Mouse (Mus musculus): ENCODE measurements around the gene Itpr1.
A peak's percentile ranks its signal among the peaks of the same experiment; 100 is the strongest.

Itpr1 gene

DNA sequence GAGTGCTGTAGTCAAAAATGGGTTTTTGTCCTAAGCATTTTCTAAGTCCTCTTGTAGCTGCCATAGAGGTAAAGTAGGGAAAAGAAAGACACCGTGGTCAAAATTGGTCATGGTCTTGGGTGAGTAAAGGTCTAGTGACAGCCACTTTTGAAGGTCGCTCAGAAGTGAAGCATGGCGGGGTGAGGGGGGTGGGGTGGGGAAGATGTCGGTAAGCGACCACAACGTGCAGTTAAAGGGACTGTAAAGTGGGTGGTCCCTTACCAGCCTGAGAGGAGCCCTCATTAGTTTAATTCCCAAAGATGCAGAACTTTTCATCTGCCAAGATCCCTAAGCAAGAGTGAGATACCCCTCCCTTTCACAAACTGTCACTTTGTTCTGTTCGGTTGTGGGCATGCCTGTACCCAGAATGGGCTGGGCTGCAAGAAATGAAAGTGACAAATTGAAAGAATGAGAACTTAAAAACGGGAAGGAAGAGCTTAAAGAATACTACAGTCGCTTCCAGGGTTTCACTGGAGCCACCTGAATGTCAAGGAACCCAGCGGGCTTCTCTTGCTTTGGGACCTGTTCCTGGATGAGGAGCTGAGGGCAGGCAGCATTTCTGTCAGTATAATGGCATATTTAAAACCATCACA is 1.5 kb downstream of the Itpr1 start:
- peak in 1 of 2 experiments; percentile 5 for DNase-seq

DNA sequence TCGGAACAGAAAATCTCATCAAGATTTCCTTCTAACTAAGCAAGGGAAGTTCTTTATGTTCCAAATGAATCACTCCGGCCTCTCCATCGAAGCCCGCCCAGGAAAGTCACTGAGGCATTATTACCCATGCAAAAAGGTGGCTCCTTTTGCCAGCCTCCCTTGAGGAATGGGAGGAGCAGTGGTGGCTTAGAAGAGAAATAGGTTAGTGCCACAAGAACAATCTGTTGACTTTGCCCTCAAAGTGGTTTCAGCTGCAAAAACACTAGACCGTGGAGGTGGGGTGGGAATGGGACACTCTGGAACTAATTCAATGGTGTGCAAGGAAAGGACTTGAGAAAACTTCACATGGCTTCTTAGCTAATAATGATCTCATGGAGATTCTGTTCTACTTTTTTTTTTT is 3.2 kb downstream of the Itpr1 start:
- DNase-seq, result peak; percentile 66 to 78

DNA sequence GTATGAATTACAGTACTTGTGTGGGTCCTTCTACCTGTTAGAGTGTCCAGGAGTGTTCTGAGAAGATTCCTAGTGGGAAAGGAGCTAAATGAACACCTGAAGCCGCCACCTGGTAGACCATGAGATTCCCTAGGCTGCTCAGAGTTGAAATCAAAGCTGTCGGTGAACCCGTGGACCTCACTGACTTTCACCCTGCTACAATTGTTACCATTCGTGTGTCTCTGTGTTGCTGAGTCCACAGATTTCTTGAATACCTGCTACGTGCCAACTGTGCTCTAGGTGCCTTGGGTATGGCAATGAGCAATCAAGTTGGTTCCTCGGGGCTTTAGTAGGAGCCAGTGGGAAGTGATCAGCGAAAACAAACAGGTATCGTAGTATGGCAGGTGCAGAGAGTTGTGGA is 3.9 kb downstream of the Itpr1 start:
- DNase-seq, result peak; percentile 52 to 72

DNA sequence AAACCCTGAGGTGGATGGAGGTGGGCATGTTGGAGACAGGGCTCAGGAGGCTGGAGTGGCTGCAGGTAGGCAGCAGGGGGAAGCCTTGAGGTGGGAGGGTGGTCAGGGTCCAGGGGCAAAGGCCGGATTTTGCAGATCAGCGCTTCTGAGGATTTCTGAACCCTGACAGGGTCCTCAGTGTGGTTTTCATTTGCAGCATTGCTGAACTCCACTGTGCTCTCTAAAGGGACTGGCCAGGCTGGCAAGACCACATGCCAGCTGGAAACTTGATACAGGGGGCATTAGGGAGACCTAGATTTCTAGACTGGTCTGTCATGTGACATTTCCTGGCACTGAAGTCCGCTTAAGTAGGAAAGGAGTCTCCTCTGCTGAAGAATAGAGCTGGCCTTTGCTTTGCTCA is 5.1 kb downstream of the Itpr1 start:
- DNase-seq, result peak; percentile 66 to 67

DNA sequence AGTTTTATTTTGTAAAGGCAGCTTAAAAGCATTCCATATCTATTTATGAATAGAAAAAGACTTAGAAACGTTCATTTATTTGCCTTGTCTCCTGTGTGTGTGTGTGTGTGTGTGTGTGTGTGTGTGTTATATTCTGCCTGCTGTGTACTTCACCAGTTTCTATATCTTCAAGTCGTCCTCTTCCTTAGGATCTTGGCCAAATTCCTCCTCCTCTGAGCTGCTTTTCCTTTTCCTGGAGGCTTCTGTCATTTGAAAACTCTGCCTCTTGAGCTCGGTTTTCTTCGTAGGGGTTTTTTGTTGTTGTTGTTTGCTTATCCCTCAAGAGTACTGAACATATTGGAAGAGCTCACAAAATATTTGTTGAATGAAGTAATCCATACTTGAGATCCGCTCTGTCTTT is 9.5 kb downstream of the Itpr1 start:
- no peak for DNase-seq

DNA sequence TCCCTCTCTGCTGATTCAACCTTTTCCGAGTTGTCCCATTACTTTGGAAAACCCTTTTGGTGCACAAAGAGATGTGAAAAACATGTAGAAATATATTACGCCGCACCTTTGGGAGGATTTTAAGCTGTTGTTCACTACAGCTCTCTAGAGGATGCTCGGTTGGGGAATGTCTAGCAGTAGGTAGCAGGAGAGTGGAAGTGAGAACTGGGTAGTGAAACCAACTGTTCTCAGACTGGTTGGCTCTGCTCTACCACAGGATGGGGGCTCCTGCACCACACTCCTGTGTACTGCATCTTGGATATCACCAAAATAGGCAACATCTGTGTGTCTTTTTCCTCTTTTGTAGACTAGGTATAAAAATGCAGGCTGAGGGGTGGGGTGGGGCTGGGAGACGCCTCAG is 10.0 kb downstream of the Itpr1 start:
- DNase-seq, result no peak

DNA sequence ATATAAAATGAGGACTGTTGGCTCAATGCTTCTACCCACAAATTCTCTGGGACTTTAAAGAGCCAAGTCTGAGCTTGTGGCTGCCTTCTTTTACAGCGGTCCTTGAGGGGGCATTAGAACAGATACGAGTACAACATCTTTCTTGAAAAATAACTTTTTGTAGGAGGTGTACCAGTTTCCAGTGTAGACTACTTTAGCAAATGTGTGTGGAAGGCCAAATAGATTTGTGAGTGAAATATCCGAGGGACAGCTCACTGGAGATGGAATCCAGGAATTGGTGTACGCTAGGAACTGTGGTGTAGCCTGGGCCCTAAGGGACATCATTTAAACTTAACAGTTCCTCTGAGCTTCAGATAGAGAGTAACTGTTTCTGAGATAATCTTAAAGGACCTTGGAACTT is 11.5 kb downstream of the Itpr1 start:
- no peak for DNase-seq

DNA sequence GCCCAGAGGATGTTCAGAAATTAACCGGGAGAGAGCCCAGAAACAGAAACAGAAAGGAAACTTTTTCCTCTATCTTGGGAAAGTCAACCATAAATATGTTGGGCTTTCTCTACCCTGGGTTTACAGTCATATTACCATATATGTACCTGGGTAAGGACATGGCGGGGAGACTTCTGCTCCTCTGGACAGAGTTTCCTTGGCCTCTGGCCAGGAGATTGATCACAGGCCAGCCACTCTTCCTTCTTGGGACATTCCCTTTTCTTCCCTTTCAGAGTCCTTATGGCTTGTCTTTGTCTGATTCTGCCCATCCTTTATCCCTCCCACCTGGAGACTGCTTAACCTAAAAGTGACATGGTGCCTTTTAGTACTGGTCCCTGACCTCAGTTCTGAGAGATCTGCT is 12.1 kb downstream of the Itpr1 start:
- no peak for DNase-seq

DNA sequence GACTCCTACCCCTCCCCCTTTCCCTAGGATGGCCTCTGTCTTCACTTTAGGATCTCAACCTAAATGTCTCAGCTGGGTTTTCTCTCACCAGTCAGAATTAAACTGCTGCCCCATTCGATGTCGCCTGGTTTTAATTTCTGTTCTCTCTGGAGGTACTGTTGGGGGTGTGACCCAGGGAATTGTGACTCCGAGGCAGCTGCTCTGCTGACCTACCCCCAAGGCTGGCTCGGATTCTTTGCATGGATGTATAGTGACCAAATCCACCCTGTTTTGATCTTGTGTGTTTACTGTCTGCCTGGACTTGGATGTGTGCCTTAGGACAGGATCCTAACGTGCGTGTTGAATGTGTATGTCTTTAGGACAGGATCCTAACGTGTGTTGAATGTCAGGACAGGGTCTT is 13.3 kb downstream of the Itpr1 start:
- no peak for DNase-seq

DNA sequence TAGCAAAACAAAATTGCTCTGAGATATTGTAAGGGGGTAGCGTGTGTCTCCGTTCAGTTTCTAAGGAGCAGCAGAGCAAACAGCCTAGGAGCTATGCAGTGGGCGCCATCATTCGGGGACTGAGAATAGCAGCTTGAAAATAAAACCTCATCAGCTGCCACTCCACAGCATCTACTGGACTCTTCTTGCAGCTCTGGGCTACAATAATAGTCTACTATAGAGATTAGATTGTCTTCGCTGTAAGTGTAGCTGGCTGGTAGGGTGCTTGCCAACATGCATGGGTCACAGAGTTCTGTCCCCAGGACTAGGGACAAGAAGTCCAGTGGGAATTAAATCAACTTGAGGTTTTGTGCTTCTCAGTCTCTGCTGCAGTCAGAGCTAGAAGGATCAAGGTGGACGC is 14.6 kb downstream of the Itpr1 start:
- no peak for DNase-seq

DNA sequence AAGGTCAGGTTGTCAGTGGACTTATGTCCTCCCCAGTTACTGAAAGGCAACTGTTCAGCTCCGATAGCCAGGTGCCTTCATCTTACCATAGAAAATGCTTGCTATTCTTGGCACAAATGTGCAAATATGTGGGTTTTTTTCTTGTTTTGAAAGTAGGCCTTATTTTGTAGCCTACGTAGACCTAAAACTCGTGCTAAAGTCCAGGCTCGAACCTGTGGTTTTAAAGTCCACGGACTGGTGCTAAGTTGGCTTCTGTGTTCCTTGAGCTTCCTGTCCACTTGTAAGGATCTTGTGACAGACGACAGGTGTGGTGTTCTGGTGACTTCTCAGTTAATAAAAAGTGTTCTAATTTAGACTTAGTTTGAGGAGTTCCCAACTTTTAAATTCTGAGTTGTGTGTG is 15.2 kb downstream of the Itpr1 start:
- peak; percentile 59 to 71 for DNase-seq

DNA sequence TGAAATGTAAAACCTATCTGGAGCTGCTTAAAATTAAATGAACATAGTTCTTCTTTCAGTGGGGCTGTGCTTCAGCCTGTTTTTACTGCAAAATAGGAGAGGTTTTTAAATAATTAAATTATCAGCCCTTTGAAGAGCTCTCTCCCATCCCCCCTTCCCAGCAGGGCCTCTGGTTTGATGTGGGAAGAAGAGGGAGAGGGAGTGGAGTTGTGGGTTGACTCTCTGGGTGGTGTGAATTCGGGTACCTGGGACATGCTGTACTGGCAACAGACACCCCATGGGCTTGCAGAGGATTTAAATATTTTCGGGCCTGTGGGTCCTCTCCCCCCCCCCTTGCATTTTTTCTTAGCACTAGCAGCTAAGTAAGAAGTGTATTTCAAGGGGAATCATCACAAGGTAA is 15.7 kb downstream of the Itpr1 start:
- DNase-seq, result no peak

DNA sequence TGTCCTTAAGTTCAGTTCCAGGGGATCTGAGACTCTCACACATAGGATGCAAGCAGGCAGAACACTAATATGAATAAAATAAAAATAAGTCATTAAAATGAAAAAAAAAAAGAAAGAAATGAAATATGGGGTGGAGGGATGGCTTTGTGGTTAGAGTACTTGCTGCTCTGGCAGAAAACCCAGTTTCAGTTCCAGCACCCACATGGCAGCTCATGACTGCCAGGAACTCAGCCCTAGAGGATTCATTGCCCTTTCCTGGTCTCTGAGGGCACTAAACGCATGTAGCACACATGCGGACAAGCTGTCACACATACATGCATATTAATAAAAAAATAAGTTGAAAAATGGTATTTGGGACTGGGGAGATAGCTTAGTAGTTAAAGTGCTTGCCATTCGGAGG is 17.7 kb downstream of the Itpr1 start:
- DNase-seq, result no peak

DNA sequence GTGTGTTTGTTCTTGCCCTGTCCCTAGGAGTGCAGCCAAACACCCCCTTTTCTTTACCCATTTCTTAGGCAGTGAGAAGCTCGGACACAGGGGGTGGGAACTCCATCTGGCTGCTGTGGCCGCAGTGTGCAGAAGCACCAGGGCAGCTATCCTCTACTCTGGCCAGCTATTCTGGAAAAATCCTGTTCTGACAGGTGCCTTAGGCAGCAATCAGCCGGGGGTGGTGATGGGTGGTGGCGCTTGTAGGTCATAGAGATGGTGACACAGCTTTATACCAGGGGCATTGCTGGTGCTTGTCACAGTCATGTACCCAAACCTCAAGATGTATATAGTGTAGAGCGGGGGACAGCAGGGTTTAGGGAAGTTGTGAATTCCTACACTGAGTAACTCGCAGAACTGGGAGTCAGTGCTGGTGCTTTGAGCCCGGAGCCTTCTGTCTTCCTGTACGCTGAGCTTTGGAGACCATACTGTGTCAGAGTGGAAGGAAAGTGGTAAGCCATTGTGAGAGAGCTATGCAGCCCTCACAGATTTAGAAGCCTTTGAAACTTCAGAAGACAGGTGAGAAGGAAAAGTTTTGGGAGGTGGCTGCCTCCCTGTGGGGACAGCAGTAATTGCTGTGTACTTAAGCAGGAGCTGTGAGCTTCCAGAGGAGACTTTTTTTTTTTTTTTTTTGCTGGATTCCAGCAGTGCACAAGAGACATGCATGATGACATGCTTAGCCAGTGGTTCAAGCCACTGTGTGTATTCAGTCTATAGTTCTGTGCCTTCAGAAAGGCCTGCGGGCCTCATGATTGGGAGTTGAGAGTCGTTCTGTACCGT is 19.2 kb downstream of the Itpr1 start:
- peak in 1 of 2 experiments; percentile 47 for DNase-seq

DNA sequence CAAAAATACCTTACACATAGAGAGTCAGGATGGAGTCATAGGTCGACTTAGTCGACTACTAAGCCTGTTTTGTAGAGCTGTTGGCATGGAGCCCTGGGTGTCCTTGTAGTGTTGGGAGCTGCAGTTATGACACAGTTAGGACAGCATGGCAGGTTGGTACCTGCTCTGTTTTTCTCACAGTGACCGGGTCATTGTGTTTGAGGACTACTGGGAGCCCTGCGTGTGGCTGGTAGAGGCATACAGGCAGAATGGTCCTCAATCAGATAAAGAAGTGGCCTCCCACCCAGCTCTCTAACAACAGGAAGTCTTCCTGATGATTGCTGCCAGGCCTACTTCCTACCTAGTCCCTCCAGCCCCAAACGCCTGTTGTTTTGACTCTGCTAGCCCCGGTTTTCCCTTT is 20.2 kb downstream of the Itpr1 start:
- peak; percentile 78 to 83 for DNase-seq

DNA sequence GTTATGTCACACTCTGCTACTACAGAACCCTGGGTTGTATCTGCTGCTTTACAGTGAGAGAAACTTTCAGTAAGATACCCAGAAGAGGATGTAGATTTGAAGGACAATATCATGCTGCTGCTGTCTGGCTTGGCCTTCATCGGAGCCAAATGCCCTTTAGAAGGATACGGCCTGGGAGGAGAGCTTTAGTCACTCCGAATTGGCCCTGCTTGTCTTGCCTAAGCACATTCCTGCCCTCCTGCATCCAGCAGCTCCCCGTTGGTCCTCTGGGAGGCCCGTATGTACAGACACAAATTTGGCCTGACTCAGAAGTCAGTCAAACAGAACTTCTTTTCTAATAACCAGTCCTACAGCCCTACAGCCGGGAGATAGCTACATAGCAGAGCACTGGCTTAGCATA is 21.6 kb downstream of the Itpr1 start:
- peak; percentile 66 to 84 for DNase-seq

DNA sequence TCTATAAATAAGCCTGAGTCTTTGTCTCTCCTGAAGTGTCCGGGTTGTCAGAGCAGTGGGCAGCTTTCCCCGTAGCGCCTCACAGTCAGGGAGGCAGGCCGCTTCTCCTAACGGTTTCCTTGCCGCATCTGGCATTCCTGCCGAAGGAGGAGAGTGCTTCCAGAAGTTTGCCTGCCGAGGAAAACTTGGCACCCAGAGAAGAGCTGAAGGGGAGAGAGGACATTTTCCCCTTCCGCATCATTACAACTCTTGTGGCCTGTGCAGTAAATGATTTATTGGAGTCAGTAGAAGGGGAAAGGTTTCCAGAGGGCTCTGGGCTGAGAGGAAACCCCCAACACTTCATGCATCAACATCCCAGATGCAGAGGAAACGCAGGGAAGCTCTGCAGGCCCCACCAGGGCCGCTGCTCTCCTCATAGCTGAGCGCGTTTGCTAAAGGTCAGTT is 22.8 kb downstream of the Itpr1 start:
- peak in 1 of 2 experiments; percentile 58 for DNase-seq

DNA sequence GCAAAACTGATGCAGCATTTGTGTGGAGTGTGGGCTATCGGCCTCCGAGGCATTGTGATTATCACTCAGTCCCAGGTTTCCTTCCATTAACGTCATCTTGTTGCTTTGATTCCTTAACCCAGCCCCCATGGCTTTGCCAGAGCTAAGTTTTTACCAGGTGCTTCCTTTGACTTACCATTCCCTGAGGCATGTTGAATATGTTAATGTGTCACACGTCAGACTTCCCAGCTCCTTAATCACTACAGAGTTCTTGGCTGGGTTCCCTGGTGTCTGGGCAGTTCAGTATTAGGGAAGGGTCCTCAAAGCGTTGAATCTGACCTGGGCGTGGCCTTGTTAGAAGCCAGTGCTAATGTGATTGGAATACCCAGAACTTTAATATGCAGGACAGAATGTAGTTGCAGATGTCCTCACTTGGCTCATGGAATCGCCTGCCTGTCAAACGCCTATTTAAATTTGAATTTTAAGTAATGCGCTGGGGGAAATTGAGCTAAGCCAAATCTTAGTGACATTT is 23.6 kb downstream of the Itpr1 start:
- DNase-seq, result peak in 1 of 2 experiments; percentile 59

DNA sequence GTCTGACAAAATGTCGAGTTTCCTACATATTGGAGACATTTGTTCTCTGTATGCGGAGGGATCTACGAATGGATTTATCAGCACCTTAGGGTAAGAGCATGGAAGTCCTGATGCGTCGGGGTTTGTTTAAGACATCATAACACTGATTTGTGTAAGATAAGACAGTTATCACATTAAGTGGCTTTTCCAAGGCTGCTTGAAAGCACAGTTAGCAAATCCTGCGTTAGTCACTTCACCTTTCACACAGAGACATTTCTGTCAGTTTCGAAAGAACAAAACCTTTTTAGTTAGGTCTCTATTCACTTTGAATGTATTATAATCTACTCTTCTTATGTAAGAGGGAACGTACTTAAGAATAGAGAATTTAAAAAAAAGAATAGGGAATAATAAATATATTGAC is 24.1 kb downstream of the Itpr1 start:
- DNase-seq, result no peak

DNA sequence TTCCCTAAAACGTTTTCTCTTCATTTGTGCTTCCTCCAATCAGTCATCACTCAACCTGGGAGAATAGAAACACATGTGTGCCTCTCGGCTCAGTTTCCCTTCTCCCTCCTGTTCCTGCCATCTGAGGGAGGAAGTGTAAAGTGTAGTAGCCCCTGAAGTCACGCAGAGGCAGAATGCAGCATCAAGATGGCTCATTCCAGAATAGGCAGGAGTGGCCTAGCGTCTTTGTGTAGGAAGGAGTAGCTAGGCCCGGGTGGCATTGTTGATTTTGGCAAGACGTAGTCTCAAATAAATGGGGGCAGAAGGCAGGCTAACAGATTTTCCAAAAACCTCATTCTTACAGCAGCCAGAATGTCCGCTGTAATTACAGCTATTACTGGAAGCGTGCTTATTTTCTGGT is 24.7 kb downstream of the Itpr1 start:
- no peak for DNase-seq

DNA sequence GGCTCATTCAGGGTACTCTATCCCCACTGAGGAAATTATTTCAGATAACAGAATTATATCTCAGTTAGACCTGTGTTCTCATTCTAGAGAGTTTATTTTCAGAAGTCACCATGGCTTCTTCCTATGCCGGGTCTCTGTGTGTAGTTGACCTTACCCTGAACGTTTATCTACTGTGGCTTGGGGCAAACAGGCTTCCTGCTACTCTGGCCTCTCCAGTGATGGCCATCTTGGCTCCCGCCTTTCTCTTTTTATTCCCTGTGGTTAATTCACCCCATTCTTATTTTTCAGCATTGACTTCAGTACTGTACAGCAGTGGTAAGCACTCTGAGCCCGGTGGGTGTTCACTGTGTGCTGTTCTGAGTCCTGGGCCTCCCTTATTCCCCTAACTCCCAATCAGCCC is 25.1 kb downstream of the Itpr1 start:
- no peak for DNase-seq

DNA sequence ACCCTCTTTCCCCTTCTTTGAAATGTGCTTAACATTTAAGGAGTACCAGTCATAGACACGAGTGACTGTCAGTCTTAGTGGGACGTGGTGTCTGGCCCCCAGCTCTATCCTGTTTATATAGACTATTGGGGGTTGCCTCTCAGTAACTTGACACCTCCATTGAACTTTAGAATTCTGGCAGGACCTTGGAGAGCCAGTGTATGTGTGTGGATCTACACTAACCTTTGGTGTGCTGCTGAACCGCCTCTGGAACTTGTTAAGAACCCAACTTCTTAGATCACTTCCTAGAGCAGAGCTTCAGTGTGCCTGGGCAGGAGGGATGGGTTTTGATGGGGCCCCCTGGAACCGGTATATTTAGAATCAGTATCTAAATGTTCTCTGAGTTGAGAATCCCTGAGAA is 26.2 kb downstream of the Itpr1 start:
- DNase-seq, result no peak

DNA sequence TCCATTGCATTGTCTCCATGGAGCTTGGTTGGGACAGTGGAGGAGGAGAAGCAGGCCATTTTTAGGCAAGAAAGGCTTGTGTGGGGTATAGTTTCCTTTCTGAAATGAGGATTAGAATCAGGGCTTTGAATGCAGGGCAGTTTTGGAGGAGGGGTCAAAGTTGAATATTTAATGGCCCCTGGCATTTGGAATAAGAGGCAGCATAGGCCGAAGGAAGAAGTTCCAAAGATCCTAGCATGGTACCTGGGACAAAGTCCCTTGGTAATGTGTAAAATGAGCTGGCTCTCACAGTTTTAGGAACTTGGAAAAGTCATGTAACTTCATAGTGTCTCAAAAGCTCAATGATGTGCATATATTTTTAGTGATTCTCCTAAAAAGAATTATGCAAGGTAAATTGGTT is 27.1 kb downstream of the Itpr1 start:
- DNase-seq, result peak in 1 of 2 experiments; percentile 60

DNA sequence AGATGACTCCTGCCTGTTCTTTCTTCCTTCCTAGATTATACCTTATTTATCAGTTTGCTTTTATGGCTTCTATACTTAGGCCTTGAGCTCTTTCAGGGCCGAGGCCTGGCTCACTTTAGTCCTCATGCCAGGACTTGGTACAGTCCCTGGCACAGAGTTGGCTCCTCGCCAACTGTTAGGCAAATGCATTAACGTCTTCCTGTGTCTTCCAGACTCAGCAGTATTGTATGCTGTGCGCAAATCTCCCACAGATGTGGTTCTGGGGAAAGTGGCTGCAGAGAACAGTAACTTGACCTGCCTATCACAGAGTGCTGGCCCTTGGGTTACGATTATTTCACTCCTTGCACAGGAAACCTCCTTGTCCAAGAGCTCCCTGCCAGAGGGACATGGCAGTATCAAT is 27.9 kb downstream of the Itpr1 start:
- peak in 1 of 2 experiments; percentile 59 for DNase-seq
